Mouse (Mus musculus): ENCODE data around the gene Nol6.

Nol6 gene

DNA sequence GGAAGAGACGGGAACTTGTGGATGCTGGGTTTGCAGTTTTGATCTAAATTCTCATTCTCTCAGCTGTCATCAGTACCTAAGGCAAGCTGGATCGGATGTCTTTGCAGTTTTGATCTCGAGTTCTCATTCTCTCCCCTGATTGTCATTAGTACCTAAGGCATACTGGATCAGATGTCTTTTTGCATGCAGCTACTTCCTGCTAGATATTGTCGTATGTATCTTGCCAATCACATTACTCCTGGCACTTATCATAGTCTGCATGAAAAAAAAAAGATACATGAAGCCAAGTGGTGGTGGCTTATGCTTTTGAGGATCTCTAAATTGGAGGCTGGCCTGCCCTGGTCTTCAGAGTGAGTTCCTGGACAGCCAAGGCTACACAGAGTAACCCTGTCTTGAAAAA, 39.4 kb downstream of the Nol6 start:
- no peak for DNase-seq (ENCODE audit: extremely low read depth, low read depth)

DNA sequence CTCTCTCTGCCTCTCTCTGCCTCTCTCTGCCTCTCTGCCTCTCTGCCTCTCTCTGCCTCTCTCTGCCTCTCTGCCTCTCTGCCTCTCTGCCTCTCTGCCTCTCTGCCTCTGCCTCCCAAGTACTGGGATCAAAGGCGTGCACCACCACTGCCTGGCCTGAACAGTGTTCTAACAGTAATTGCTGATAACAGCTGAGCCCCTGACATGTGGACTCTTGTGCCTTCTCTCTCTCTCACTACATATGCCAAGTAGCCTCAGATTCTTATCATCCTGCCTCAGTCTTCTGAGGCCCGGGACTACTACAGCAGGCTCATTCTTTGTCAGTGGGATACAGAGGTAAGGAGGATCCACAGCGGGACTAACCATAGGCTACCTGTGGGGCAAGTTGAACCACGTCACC, 41.5 kb downstream of the Nol6 start:
- DNase-seq (ENCODE audit: extremely low read depth, low read depth), result peak; percentile 22

DNA sequence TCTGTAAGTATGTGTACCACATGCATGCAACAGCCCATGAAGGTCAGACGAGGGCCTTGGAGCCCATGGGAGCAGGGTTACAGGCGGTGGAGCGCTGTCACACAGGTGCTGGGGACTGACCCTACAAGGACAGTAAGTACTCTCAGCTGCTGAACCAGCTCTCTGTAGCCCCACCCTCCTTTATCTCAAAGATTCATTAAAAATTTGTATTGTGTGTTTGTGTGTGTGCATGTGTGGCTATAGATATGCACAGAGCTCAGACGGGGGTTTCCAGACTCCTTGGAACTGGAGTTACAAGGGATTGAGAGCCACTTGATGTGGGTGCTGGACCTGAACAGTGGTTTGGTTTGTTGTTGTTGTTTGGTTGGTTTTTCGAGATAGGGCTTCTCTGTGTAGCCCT, 42.5 kb downstream of the Nol6 start:
- no peak for DNase-seq (ENCODE audit: extremely low read depth, low read depth)

DNA sequence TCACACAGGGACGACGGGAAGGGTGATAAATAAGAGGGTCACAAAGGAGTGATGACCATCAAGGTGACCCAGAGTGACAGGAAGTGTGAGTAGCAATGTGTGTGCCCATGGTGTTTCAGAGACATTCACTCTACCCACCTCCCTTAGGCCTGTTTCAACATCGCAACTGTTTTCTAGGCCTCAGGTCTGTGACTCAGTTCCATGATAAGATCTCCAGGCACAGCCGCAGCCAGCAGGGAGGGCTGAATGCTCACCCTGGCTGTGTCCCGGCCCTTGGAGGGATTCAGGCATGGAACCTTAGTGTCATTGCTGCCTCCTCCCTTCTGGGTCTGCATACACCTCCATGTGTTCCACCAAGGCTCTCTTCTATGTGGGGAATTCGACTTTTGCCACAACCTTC, 45.5 kb downstream of the Nol6 start:
- no peak for DNase-seq (ENCODE audit: extremely low read depth, low read depth)

DNA sequence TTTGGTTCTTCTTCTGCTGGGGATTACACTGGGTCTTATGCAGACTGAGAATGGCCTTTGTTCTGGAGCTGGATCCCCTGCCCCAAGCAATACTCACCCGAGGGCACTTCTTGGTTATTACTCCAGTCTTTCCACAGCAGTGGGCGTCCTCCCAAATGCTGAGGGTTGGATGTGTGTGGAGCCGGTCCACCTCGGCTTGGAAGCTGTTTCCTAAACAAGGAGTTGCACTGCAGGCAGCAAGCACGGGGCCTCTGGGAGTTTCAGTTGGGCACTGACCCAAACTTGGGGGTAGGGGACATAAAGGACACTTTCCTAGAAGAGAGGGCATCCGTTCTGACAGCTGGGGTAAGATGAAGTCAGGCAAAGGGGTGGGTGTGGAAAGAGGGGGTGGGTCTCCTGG, 49.8 kb downstream of the Nol6 start:
- DNase-seq (ENCODE audit: extremely low read depth, low read depth), result no peak

DNA sequence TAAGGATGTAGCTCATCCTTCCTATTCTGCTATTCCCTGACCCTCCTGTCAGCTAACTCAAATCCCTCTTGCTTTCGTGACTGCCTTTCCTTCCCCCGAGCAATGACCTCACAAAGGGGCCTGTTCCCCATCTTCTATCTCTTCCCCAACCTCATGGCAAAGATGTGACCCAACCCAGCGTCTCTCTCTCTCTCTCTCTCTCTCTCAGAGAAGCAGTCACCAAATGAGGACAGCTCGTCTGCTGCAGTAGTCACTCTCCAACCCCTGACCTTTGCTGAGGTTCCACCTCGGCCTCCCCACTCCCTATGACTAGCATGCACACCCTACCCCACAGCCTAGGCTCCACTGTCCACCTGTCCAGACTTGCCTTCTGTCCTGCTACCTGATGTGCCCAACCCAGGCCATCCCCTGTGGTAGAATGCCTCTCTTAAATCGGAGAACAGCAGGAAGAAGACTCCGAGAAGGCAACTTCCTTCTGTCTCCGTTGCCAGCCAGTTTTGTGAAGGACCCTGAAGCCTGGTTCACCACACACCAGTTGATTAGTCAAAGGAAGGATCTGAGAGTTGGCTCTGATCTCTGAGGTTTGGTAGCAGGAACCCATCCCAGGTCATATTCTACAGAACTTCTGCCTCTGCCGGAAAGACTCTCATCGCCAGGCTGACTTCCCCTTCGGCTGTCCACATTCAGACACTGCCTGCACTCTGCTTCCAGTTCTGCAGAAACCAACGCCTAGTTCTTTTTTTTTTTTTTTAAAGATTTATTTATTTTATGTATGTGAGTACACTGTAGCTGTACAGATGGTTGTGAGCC, 51.0 kb downstream of the Nol6 start:
- peak; percentile 42 for DNase-seq (ENCODE audit: extremely low read depth, low read depth)

DNA sequence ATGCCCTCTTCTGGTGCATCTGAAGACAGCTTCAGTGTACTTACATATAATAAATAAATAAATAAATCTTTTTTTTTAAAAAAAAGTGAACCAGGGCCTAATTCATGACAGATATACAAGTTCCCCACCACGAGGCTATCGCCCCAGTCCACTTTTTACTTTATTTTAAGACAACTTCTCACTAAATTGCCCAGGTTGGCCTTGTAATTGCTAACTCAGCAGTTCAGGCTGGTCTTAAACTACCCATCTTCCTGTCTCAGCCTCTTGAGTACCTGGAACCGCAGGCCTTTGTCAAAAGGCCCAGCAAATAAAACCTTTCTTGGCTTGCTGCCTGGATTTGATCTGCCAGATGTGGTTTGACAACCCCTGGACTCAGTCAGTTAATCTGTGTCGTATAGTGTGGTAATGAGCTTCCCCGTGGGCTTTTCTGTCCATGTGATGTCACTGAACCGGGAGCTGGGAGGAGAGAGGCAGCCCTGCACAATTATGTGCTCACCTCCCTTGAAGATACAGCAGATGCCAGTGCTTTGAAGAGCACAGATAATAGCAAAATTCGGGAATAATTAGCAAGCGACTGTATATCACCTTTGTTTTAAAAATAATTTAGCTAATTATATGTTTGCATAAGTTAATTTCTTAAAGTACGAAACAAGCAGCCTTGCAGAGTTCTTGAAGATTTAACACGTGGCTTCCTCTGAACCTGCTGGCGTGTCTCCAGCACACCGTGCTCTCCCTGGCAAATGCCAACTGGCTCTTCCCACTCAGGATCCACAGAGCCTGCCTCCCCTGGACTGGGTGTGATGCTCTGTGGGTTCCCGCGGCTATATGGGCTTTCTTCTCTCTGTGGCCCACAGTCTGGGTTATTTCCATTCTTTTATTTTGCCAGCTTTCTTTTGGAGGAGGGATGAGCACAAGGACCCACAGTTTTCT, 52.5 kb downstream of the Nol6 start:
- no peak for DNase-seq (ENCODE audit: extremely low read depth, low read depth)

DNA sequence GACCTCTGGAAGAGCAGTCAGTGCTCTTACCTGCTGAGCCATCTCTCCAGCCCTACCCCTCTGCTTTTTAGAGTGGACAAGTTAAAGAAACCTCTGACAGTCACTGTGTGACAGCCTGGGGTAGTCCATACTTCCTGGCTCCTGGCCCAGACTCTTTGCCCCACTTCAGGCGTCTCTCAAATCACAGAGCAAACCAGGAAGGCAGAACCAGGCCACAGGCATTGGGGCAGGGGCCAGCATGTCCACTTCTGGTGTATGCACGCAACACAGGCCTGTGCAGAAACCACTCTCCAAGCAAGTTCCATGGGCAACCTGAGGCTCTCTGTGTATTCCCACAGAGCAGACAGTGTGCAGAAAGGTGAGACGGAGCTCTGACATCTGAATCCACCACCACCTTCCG, 59.1 kb downstream of the Nol6 start:
- DNase-seq (ENCODE audit: extremely low read depth, low read depth), result no peak
